Mouse (Mus musculus): ENCODE data around the gene Tanc2.

- no peak for TF ChIP-seq CTCF (IDR thresholded peaks at IDR 0.05; ENCODE audit: low read depth)
- no peak for TF ChIP-seq EP300 (optimal IDR thresholded peaks at IDR 0.05)
These were observed 363.6 kb downstream of the Tanc2 start for GRCm38 (mm10) chr11:105953402-105953801.

Data from stomach, postnatal 0 days (tissue).